Mouse (Mus musculus) hindbrain, embryonic 10.5 days (tissue): Measurements from ENCODE around the gene Slc22a14. TPM values are rescaled to one million over a fixed set of nuclear protein-coding genes. Genes with fewer than 3 reads are reported as not detected.

Experiments used
- DNase-seq: peaks from one replicate; pipeline ENCODE4 v3.0.0-alpha.2; 2017; ENCODE audit warnings: low spot score
- H3K27ac ChIP-seq: fragments of 300-500 bp; sonication (generic); 2 replicates; pipeline ENCODE4 v1.5.1; 2016; ENCODE audit warnings: mild to moderate bottlenecking, moderate library complexity
- H3K27me3 ChIP-seq: fragments of 300-500 bp; sonication (generic); 2 replicates; pipeline ENCODE4 v1.6.1; 2016; ENCODE audit warnings: mild to moderate bottlenecking; ENCODE audit not compliant: poor library complexity, insufficient read depth, severe bottlenecking
- H3K36me3 ChIP-seq: fragments of 300-500 bp; sonication (generic); 2 replicates; pipeline ENCODE4 v1.6.1; 2016; ENCODE audit warnings: mild to moderate bottlenecking, moderate library complexity
- H3K4me1 ChIP-seq: fragments of 300-500 bp; sonication (generic); replicated peaks from 2 replicates; pipeline ENCODE4 v1.6.1; 2016; ENCODE audit warnings: mild to moderate bottlenecking
- H3K4me3 ChIP-seq: fragments of 300-500 bp; sonication (generic); 2 replicates; pipeline ENCODE4 v1.5.1; 2016; ENCODE audit warnings: mild to moderate bottlenecking, moderate library complexity
- H3K9me3 ChIP-seq: fragments of 300-500 bp; sonication (generic); 2 replicates; pipeline ENCODE4 v1.6.1; 2016; ENCODE audit warnings: mild to moderate bottlenecking, moderate library complexity
- WGBS: fragments of 180-500 bp; shearing (Covaris S2); methylation state at CpG from one replicate; pipeline ENCODE4 v1.1.7; 2016; 5-methylcytosine and 5-hydroxymethylcytosine counted together
- polyA plus RNA-seq: library from polyadenylated mRNA; unstranded; fragments of >200 nt; fragmentation: Nextera tagmentation; extraction: Ambion mirVana; gene quantifications from 2 replicates; pipeline ENCODE4 v1.2.1, GENCODE M21; 2016

The Slc22a14 gene
- polyA plus RNA-seq, 1 experiment from 2014 or later: 0.10 TPM

DNA sequence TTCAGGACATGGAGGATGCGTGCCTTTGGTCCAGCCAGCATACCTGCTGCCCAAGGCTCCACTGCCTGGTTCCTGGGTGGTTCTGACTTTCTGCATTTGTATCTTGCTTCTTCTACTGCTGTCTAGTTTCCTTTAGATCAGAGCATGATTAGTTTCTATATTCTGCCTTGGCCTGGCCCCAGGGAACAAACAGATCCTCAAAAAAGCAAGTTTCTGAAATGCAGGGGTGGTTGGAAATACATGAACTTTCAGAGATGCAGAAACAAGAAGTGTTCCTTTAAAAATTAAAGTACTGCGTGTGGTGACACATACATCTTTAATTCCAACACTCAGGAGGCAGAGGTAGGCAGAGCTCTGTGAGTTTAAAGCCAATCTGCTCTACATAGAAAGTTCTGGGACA lies 30.5 kb downstream of the Slc22a14 start:
- DNase-seq: no peak

DNA sequence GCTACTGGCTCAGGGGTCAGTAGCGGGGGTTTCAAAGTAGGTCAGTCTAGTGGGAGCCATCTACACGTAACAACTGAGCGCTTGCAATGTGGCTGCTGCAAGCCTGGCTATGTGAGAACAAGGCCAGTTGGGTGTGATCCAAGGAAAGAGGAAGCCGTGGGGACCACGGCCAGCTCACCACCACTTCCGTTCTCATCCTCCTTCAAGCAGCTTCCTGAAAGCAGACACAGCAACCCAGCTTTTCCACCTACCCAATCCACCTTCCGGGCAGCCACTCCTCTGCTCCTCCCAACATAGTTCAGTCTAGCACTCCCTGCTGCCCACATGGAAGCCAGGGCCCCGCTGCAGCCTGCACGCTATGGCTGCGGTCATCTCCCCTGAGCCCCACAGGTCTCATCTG lies 31.0 kb downstream of the Slc22a14 start:
- WGBS: 73% methylated on average over 10 of the region's 10 CpGs
- H3K4me1 ChIP-seq: peaks cover 4% of the 10 kb centered on the region
- no peak overlapping the region for H3K27ac ChIP-seq
- no peak for DNase-seq
- no peaks in the 10 kb centered on the region for H3K9me3 ChIP-seq
- H3K27me3 ChIP-seq: peaks cover 24% of the 10 kb centered on the region
- H3K4me3 ChIP-seq: no peak overlapping the region
- no peaks in the 10 kb centered on the region for H3K36me3 ChIP-seq

More for the DNA sequence above, 30.5 kb downstream of the Slc22a14 start:
- WGBS: 81% methylated on average over 2 of the region's 2 CpGs
- H3K4me3 ChIP-seq: no peak overlapping the region
- H3K27ac ChIP-seq: no peak overlapping the region
- H3K36me3 ChIP-seq: no peaks in the 10 kb centered on the region
- peaks cover 9% of the 10 kb centered on the region for H3K4me1 ChIP-seq
- H3K27me3 ChIP-seq: peaks cover 28% of the 10 kb centered on the region
- H3K9me3 ChIP-seq: no peaks in the 10 kb centered on the region

DNA sequence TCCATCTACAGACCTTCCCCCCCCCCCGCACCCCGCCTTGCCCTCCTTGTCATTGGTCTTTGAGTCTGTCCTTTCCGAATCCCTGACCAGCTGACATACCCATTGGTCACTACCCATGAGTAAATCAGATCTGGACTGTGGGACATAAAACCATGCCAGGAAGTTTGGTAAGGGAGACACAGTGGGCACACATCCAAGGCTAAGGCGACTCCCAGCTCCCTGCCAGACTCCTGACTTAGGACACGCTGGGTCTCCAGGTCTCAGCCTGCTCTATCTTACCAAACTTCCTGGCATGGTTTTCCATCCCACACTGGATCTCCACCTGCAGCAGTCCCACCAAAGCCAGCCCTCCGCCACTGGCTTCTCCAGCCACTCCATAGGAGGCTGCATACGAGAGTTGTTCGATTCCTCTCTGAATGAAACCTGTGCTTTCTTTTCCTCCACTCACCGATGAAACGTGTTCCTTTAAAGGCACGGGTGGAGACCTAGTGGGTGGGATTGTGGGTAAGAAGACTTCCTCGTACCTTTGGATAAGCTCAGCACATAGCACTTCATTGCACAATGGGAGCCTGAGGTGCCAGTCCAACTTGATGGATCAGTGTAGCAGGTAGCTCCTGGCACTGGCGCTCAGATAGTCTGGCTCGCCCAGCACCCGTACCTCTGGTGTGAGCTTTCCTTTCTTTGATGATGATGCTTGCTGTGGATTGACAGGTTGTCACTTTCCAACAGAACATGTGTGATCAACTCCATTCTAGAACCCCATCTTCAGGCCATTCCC lies 35.0 kb downstream of the Slc22a14 start:
- Histone ChIP-seq H3K4me1 (no peaks in the 10 kb centered on the region), H3K27ac (no peak overlapping the region), H3K36me3 (no peaks in the 10 kb centered on the region), H3K4me3 (no peak overlapping the region), H3K9me3 (no peaks in the 10 kb centered on the region), H3K27me3 (no peaks in the 10 kb centered on the region)
- no peak for DNase-seq
- WGBS: 92% methylated on average over 15 of the region's 15 CpGs

DNA sequence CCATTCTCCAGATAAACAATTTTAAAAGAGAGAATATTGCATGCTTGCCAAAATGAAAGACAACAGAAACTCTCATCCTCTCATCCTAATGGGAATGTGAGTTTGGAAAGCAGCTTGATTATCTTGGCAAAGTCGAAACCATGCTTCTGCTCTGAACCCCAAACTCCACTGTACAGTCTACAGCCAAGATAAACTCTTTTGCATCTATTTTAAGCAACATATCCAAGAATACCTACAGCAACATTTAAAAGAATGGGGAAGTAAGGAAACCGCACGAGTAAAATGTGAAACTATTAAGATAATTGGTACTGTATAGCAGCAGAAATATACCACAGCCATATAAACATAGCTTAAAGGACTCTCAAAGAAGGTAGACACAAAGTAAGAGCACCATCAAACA lies 36.9 kb downstream of the Slc22a14 start:
- H3K4me1 ChIP-seq: peaks cover 1% of the 10 kb centered on the region; the same call in 1 of the 2 replicates
- DNase-seq: no peak
- H3K9me3 ChIP-seq: no peaks in the 10 kb centered on the region
- 90% methylated on average over 3 of the region's 3 CpGs for WGBS
- H3K4me3 ChIP-seq: no peak overlapping the region
- no peaks in the 10 kb centered on the region for H3K36me3 ChIP-seq
- no peak overlapping the region for H3K27ac ChIP-seq
- H3K27me3 ChIP-seq: no peaks in the 10 kb centered on the region

- H3K27ac ChIP-seq: no peak overlapping the region
- H3K36me3 ChIP-seq: no peaks in the 10 kb centered on the region
- no peaks in the 10 kb centered on the region for H3K27me3 ChIP-seq
- H3K4me3 ChIP-seq: no peak overlapping the region
- WGBS: 74% methylated on average over 1 of the region's 1 CpGs
- H3K9me3 ChIP-seq: no peaks in the 10 kb centered on the region
- DNase-seq: no peak
- H3K4me1 ChIP-seq: peaks cover 27% of the 10 kb centered on the region
Measured at GRCm38 (mm10) chr9:119324130-119324529, 41.2 kb downstream of the Slc22a14 start.

- Histone ChIP-seq H3K27me3 (no peaks in the 10 kb centered on the region), H3K27ac (peak overlapping the region; percentile 99), H3K4me1 (peaks cover 27% of the 10 kb centered on the region), H3K9me3 (no peaks in the 10 kb centered on the region), H3K4me3 (peak overlapping the region; percentile 95), H3K36me3 (peaks cover 3% of the 10 kb centered on the region; the same call in 1 of the 2 replicates)
- 10% methylated on average over 9 of the region's 9 CpGs for WGBS
- no peak for DNase-seq
Measured at GRCm38 (mm10) chr9:119323260-119323645, 42.1 kb downstream of the Slc22a14 start.

- peak; percentile 97 for DNase-seq
- WGBS: under 1% methylated on average over 76 of the region's 76 CpGs
- H3K27ac ChIP-seq: peak within 1 kb of the TSS; percentile 99
Measured at GRCm38 (mm10) chr9:119322289-119323259, 42.8 kb downstream of the Slc22a14 start, which contains the start of gene Oxsr1. Gene Oxsr1, minus strand, starts transcription at chr9:119322427.

GRCm38 (mm10) chr9:119321392-119322229 lies 43.7 kb downstream of the Slc22a14 start:
- peak overlapping the region; percentile 95 for H3K4me3 ChIP-seq
- H3K4me1 ChIP-seq: peaks cover 27% of the 10 kb centered on the region
- DNase-seq: no peak
- peaks cover 4% of the 10 kb centered on the region; the same call in 1 of the 2 replicates for H3K36me3 ChIP-seq
- H3K9me3 ChIP-seq: no peaks in the 10 kb centered on the region
- H3K27ac ChIP-seq: peak overlapping the region; percentile 99
- H3K27me3 ChIP-seq: no peaks in the 10 kb centered on the region
- WGBS: under 1% methylated on average over 59 of the region's 59 CpGs

More at GRCm38 (mm10) chr9:119322289-119323259, 42.8 kb downstream of the Slc22a14 start, which contains the start of gene Oxsr1:
- H3K36me3 ChIP-seq: peaks cover 4% of the 10 kb centered on the region; the same call in 1 of the 2 replicates
- H3K27me3 ChIP-seq: no peaks in the 10 kb centered on the region
- peak within 1 kb of the TSS; percentile 95 for H3K4me3 ChIP-seq
- H3K9me3 ChIP-seq: no peaks in the 10 kb centered on the region
- H3K4me1 ChIP-seq: peaks cover 27% of the 10 kb centered on the region

- peak overlapping the region; percentile 99 for H3K27ac ChIP-seq
- peaks cover 27% of the 10 kb centered on the region for H3K4me1 ChIP-seq
- no peaks in the 10 kb centered on the region for H3K27me3 ChIP-seq
- 13% methylated on average over 7 of the region's 7 CpGs for WGBS
- peak overlapping the region; percentile 95 for H3K4me3 ChIP-seq
- H3K9me3 ChIP-seq: no peaks in the 10 kb centered on the region
- peaks cover 4% of the 10 kb centered on the region; the same call in 1 of the 2 replicates for H3K36me3 ChIP-seq
- DNase-seq: no peak
Measured at GRCm38 (mm10) chr9:119320946-119321345, 44.4 kb downstream of the Slc22a14 start.

- WGBS: 80% methylated on average over 7 of the region's 7 CpGs
- H3K4me3 ChIP-seq: peak overlapping the region; percentile 95
Measured at GRCm38 (mm10) chr9:119320446-119320845, 44.9 kb downstream of the Slc22a14 start.

GRCm38 (mm10) chr9:119318891-119319290 lies 46.5 kb downstream of the Slc22a14 start:
- no peak for DNase-seq
- H3K27me3 ChIP-seq: no peaks in the 10 kb centered on the region
- 92% methylated on average over 1 of the region's 1 CpGs for WGBS

More at GRCm38 (mm10) chr9:119320446-119320845, 44.9 kb downstream of the Slc22a14 start:
- Histone ChIP-seq H3K4me1 (peaks cover 27% of the 10 kb centered on the region), H3K9me3 (no peaks in the 10 kb centered on the region), H3K27ac (no peak overlapping the region), H3K27me3 (no peaks in the 10 kb centered on the region), H3K36me3 (peaks cover 4% of the 10 kb centered on the region; the same call in 1 of the 2 replicates)
- DNase-seq: no peak

GRCm38 (mm10) chr9:119313096-119313495 lies 52.3 kb downstream of the Slc22a14 start:
- Histone ChIP-seq H3K27ac (no peak overlapping the region), H3K4me3 (no peak overlapping the region), H3K36me3 (no peaks in the 10 kb centered on the region), H3K27me3 (no peaks in the 10 kb centered on the region), H3K9me3 (no peaks in the 10 kb centered on the region), H3K4me1 (no peaks in the 10 kb centered on the region)
- DNase-seq: no peak
- 95% methylated on average over 10 of the region's 10 CpGs for WGBS

More at GRCm38 (mm10) chr9:119318891-119319290, 46.5 kb downstream of the Slc22a14 start:
- Histone ChIP-seq H3K27ac (no peak overlapping the region), H3K4me1 (peaks cover 27% of the 10 kb centered on the region), H3K4me3 (no peak overlapping the region), H3K9me3 (no peaks in the 10 kb centered on the region), H3K36me3 (peaks cover 4% of the 10 kb centered on the region; the same call in 1 of the 2 replicates)
